Mouse (Mus musculus) T-helper 17 cell (primary cell): ENCODE measurements around the gene Rasip1.

ENCODE experiments used
- in situ Hi-C, 2 experiments: fragments of 300-600 bp; cut with MboI, MseI; formaldehyde crosslinking; loops; 1 replicate in 1 of 2; 2 replicates in 1 of 2; pipeline ENCODE4 v1.15.1; 2025; ENCODE audit warnings: high pct_unique_total_duplicates in 2 of 2

The Rasip1 gene

GRCm38 (mm10) chr7:45681046-45681736 is 53.9 kb downstream of the Rasip1 start:
- in situ Hi-C loops, result no loop called here

GRCm38 (mm10) chr7:45682144-45683126 is 55.1 kb downstream of the Rasip1 start:
- in situ Hi-C loops, result no loop called here

- in situ Hi-C loops, result no loop called here
These were observed 56.2 kb downstream of the Rasip1 start, which contains the start of gene Ntn5 for GRCm38 (mm10) chr7:45683396-45684050. Ntn5 (plus strand) TSS chr7:45684022.

- in situ Hi-C loops, result no loop called here
These were observed 58.5 kb downstream of the Rasip1 start for GRCm38 (mm10) chr7:45685811-45686210.

- in situ Hi-C loops, result no loop called here
These were observed 59.6 kb downstream of the Rasip1 start for GRCm38 (mm10) chr7:45686841-45687240.
